Mouse (Mus musculus) spleen, adult 18-20 months (tissue): ENCODE data around the gene Fbxo45.
"Not testable (repeated sequence)": the region's sequence is repeated elsewhere in the genome, so short reads cannot be mapped to it uniquely, and the experiment has no call there.

Source experiments
- DNase-seq, 2 experiments: peaks; one replicate each; pipeline ENCODE4 v3.0.0; 2022; ENCODE audit warnings: mixed read lengths in 2 of 2

The Fbxo45 gene

GRCm38 (mm10) chr16:32246952-32247370 lies at the start of gene Fbxo45, which contains the start of gene Wdr53:
Gene Fbxo45 (minus strand): TSS chr16:32247158.
Gene Wdr53 (plus strand): TSS chr16:32247227.
- DNase-seq = peak; percentile 93 to 96

- no peak for DNase-seq
Observed at GRCm38 (mm10) chr16:32291821-32292220, 44.9 kb upstream of the Fbxo45 start.

- DNase-seq = no peak
Observed at GRCm38 (mm10) chr16:32282608-32283007, 35.6 kb upstream of the Fbxo45 start.

GRCm38 (mm10) chr16:32280211-32280610 lies 33.3 kb upstream of the Fbxo45 start:
- DNase-seq = no peak

- DNase-seq = no peak
Observed at GRCm38 (mm10) chr16:32278396-32278795, 31.4 kb upstream of the Fbxo45 start.

- peak; percentile 71 to 79 for DNase-seq
Observed at GRCm38 (mm10) chr16:32277308-32278256, 30.6 kb upstream of the Fbxo45 start, which contains the start of gene Rnf168. Gene Rnf168 (plus strand): TSS chr16:32277459.

- DNase-seq = no peak
Observed at GRCm38 (mm10) chr16:32275830-32276229, 28.9 kb upstream of the Fbxo45 start.

GRCm38 (mm10) chr16:32275041-32275440 lies 28.1 kb upstream of the Fbxo45 start:
- DNase-seq = no peak

GRCm38 (mm10) chr16:32273338-32273737 lies 26.4 kb upstream of the Fbxo45 start:
- no peak for DNase-seq

- no peak for DNase-seq
Observed at GRCm38 (mm10) chr16:32271291-32271690, 24.3 kb upstream of the Fbxo45 start, which contains the start of gene Smco1. Gene Smco1 (plus strand): TSS chr16:32271468.

- DNase-seq = peak in 1 of 2 experiments; percentile 54
Observed at GRCm38 (mm10) chr16:32264225-32264624, 17.3 kb upstream of the Fbxo45 start.

GRCm38 (mm10) chr16:32246351-32246791 lies 587 bp downstream of the Fbxo45 start:
- DNase-seq = peak; percentile 41 to 47

GRCm38 (mm10) chr16:32243901-32244300 lies 3.1 kb downstream of the Fbxo45 start:
- DNase-seq = no peak

- no peak for DNase-seq
Observed at GRCm38 (mm10) chr16:32239428-32240312, 7.3 kb downstream of the Fbxo45 start.

- no peak for DNase-seq
Observed at GRCm38 (mm10) chr16:32237930-32238680, 8.9 kb downstream of the Fbxo45 start.

- DNase-seq = not testable (repeated sequence)
Observed at GRCm38 (mm10) chr16:32232050-32232449, 14.9 kb downstream of the Fbxo45 start.

- no peak for DNase-seq
Observed at GRCm38 (mm10) chr16:32222399-32222798, 24.6 kb downstream of the Fbxo45 start.

GRCm38 (mm10) chr16:32221803-32222202 lies 25.2 kb downstream of the Fbxo45 start:
- DNase-seq = no peak

GRCm38 (mm10) chr16:32214804-32215576 lies 32.0 kb downstream of the Fbxo45 start:
- DNase-seq = no peak

- no peak for DNase-seq
Observed at GRCm38 (mm10) chr16:32214156-32214555, 32.8 kb downstream of the Fbxo45 start.

- no peak for DNase-seq
Observed at GRCm38 (mm10) chr16:32204902-32205301, 42.1 kb downstream of the Fbxo45 start.
